Mouse (Mus musculus): ENCODE data around the gene Gm20594. TPM values are rescaled to one million over a fixed set of nuclear protein-coding genes. Genes with fewer than 3 reads are reported as not detected.

Gm20594 gene
- not detected for polyA plus RNA-seq (2017; shearing (Covaris generic))

DNA sequence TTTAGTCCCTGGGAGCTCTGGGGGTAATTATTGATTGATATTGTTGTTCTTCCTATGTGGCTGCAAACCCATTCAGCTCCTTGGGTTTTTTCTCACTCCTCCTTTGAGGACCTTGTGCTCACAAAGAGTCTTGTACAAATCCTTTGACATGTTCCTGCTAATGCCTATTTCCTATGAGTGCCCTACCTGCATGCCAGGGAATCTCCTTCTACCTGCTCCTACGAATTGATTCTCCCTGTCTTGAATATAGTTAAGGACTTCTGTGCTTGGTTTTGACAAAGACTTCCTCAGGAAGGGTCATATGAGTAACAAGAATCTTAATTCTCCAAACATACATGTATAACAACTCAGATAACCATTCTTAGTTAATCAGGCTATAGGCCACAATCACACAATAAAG, at the start of gene Gm20594:
TSS of gene Gm20594 (plus strand) at position 301 of the 400 bp plus-strand sequence.

Other genes with a start within 250 kb of the Gm20594 start
- 0.12 TPM for gene Lrrtm4, start 201.0 kb downstream of the Gm20594 start, polyA plus RNA-seq (2017; shearing (Covaris generic))